Mouse (Mus musculus) limb, embryonic 14.5 days (tissue): ENCODE results near the gene Plce1. TPM values are rescaled to one million over a fixed set of nuclear protein-coding genes. Genes with fewer than 3 reads are reported as not detected.

Experiments used
- ATAC-seq: fragments of 200-750 bp; cut with Nextera tagmentation; 2 replicates; pipeline ENCODE4 v1.8.0; 2017; ENCODE audit warnings: low read depth, moderate number of reproducible peaks, moderate TSS enrichment; ENCODE audit not compliant: low FRiP score
- DNase-seq: peaks from one replicate; pipeline ENCODE4 v3.0.0-alpha.2; 2015; ENCODE audit warnings: low spot score
- H3K27ac ChIP-seq: fragments of 300-500 bp; sonication (generic); replicated peaks from 2 replicates; pipeline ENCODE4 v1.5.1; 2014; ENCODE audit warnings: low read depth, mild to moderate bottlenecking, low read length, moderate library complexity, mixed read lengths
- H3K27me3 ChIP-seq: fragments of 300-500 bp; sonication (generic); 2 replicates; pipeline ENCODE4 v1.6.1; 2014; ENCODE audit warnings: low read length, mixed read lengths; ENCODE audit not compliant: control insufficient read depth, insufficient read depth
- H3K36me3 ChIP-seq: fragments of 300-500 bp; sonication (generic); 2 replicates; pipeline ENCODE4 v1.6.1; 2014; ENCODE audit warnings: mild to moderate bottlenecking, low read length, moderate library complexity, mixed read lengths; ENCODE audit not compliant: control insufficient read depth, insufficient read depth
- H3K4me1 ChIP-seq: fragments of 300-500 bp; sonication (generic); 2 replicates; pipeline ENCODE4 v1.6.1; 2014; ENCODE audit warnings: antibody characterized with exemption, low read length, mixed read lengths; ENCODE audit not compliant: control insufficient read depth, insufficient read depth
- H3K4me2 ChIP-seq: fragments of 300-500 bp; sonication (generic); replicated peaks from 2 replicates; pipeline ENCODE4 v1.6.1; 2014; ENCODE audit warnings: low read depth, mild to moderate bottlenecking, low read length, moderate library complexity; ENCODE audit not compliant: severe bottlenecking
- H3K4me3 ChIP-seq: fragments of 300-500 bp; sonication (generic); replicated peaks from 2 replicates; pipeline ENCODE4 v1.5.1; 2014; ENCODE audit warnings: low read length
- H3K9ac ChIP-seq: fragments of 300-500 bp; sonication (generic); 2 replicates; pipeline ENCODE4 v1.6.1; 2014; ENCODE audit warnings: mild to moderate bottlenecking, low read depth, low read length, moderate library complexity; ENCODE audit not compliant: severe bottlenecking
- H3K9me3 ChIP-seq: fragments of 300-500 bp; sonication (generic); 2 replicates; pipeline ENCODE4 v1.6.1; 2016; ENCODE audit warnings: low read length; ENCODE audit not compliant: control insufficient read depth
- POLR2A ChIP-seq: fragments of 200-500 bp; IDR thresholded peaks from 2 replicates; pipeline ENCODE4 v1.8.0; 2012; ENCODE audit warnings: inconsistent platforms, mild to moderate bottlenecking, moderate library complexity, borderline replicate concordance; ENCODE audit not compliant: insufficient read depth, insufficient read length; ENCODE audit errors: extremely low read depth
- WGBS: fragments of 180-500 bp; shearing (Covaris S2); extraction: QIAGEN DNeasy Blood & Tissue Kit; methylation state at CpG from one replicate; pipeline ENCODE4 v1.1.7; 2014; 5-methylcytosine and 5-hydroxymethylcytosine counted together
- polyA plus RNA-seq, 2 experiments: library from polyadenylated mRNA; depleted of rRNA in 1 of 2; stranded (reverse) in 1 of 2; unstranded in 1 of 2; fragments of >200 nt; fragmentation: Nextera tagmentation in 1 of 2; extraction: Ambion mirVana in 1 of 2; gene quantifications; 2 replicates each; pipeline versions ENCODE4 v1.2.1 to v1.2.3; 2012 to 2014

Plce1 gene
- polyA plus RNA-seq, 2 experiments, result 12.6 to 13.3 TPM

GRCm38 (mm10) chr19:38833224-38833623 lies 352.3 kb downstream of the Plce1 start:
- 35% methylated on average over 1 of the region's 1 CpGs for WGBS
- H3K9ac ChIP-seq, result no peak overlapping the region
- H3K9me3 ChIP-seq, result no peaks in the 10 kb centered on the region
- TF ChIP-seq POLR2A, result no peak
- ATAC-seq (no peak), DNase-seq (no peak)
- H3K4me1 ChIP-seq, result no peaks in the 10 kb centered on the region
- no peak overlapping the region for H3K4me3 ChIP-seq
- H3K27me3 ChIP-seq, result no peaks in the 10 kb centered on the region
- no peaks in the 10 kb centered on the region for H3K36me3 ChIP-seq
- no peak overlapping the region for H3K4me2 ChIP-seq
- H3K27ac ChIP-seq, result no peak overlapping the region

Other genes with a start within 250 kb of the Plce1 start
- 2.3 and 2.5 TPM in 2 replicates for gene Lgi1, start 216.6 kb upstream of the Plce1 start, polyA plus RNA-seq (2012; rRNA removed)
- gene Lgi1, start 216.6 kb upstream of the Plce1 start, polyA plus RNA-seq (2014; fragmentation: Nextera tagmentation; extraction: Ambion mirVana), result 1.7 and 3.3 TPM in 2 replicates
- gene Slc35g1, start 85.1 kb upstream of the Plce1 start, polyA plus RNA-seq (2012; rRNA removed), result 3.8 and 4.2 TPM in 2 replicates
- 2.6 and 3.1 TPM in 2 replicates for gene Slc35g1, start 85.1 kb upstream of the Plce1 start, polyA plus RNA-seq (2014; fragmentation: Nextera tagmentation; extraction: Ambion mirVana)